Mouse (Mus musculus): Measurements from ENCODE around the gene Tanc2. TPM values are rescaled to one million over a fixed set of nuclear protein-coding genes. Genes with fewer than 3 reads are reported as not detected.

Tanc2 gene
- polyA plus RNA-seq, 1 experiment from 2014 or later, result 12.2 TPM

DNA sequence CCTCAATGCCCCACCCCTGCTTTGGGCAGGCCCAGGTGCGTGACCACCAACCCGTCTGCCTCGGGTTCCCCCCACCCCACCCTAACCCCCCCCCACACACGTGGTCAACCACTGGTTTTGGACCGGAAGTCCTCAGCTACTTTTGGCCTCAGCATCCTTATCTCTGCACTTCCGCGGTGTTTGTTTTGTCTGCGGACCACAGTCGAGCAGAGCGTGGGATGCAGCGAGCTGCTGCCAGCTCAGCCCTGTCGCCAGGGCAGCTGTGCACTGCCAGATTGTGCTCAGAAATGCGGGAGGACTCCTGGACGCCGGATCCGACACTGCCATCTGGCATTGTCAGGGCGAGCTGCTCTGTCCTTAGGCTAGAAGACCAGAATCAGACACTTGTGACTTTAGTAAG lies 369.6 kb downstream of the Tanc2 start:
- H3K27me3 ChIP-seq (ENCODE audit: control insufficient read depth, insufficient read depth, low read length), result no peaks in the 10 kb centered on the region
- no peak overlapping the region for H3K4me3 ChIP-seq (ENCODE audit: low read depth, low read length)
- no peak overlapping the region for H3K9ac ChIP-seq (replicated peaks; ENCODE audit: low read depth, low read length)
- no peak overlapping the region for H3K27ac ChIP-seq (ENCODE audit: low read length)
- 23% methylated on average over 17 of the region's 17 CpGs for WGBS
- ATAC-seq (ENCODE audit: insufficient number of reproducible peaks, insufficient read depth, low FRiP score, low read depth), result no peak
- no peaks in the 10 kb centered on the region for H3K9me3 ChIP-seq (ENCODE audit: control insufficient read depth, low read depth, low read length)
- no peaks in the 10 kb centered on the region for H3K4me1 ChIP-seq (ENCODE audit: control insufficient read depth, insufficient read depth, low read length)
- H3K4me2 ChIP-seq (replicated peaks; ENCODE audit: low read depth, low read length), result no peak overlapping the region
- H3K36me3 ChIP-seq (ENCODE audit: control insufficient read depth, insufficient read depth, low read length), result no peaks in the 10 kb centered on the region

DNA sequence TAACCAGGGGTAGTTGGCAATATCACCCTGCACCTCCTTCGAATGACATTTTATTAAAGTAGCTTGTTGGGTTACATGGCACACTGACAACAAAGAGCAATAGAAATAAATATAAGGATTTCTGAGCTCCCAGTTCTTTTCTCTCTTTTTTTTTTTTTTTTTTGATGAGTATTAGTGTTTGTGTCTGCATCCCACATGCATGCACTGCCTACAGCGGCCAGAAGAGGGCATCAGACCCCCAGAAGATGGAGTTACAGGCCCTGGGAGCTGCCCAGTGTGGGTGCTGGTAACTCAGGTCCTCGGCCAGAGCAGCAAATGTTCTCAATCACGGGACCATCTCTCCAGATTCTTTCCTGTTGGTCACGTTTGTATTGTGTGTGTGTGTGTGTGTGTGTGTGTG lies 374.9 kb downstream of the Tanc2 start:
- Histone ChIP-seq H3K9ac (replicated peaks; ENCODE audit: low read depth, low read length) (no peak overlapping the region), H3K9me3 (ENCODE audit: control insufficient read depth, low read depth, low read length) (no peaks in the 10 kb centered on the region), H3K4me1 (ENCODE audit: control insufficient read depth, insufficient read depth, low read length) (no peaks in the 10 kb centered on the region), H3K27me3 (ENCODE audit: control insufficient read depth, insufficient read depth, low read length) (peaks cover 9% of the 10 kb centered on the region; the same call in 1 of the 2 replicates), H3K4me2 (replicated peaks; ENCODE audit: low read depth, low read length) (no peak overlapping the region), H3K27ac (ENCODE audit: low read length) (no peak overlapping the region), H3K36me3 (ENCODE audit: control insufficient read depth, insufficient read depth, low read length) (no peaks in the 10 kb centered on the region), H3K4me3 (ENCODE audit: low read depth, low read length) (no peak overlapping the region)
- 69% methylated on average over 5 of the region's 5 CpGs for WGBS
- ATAC-seq (ENCODE audit: insufficient number of reproducible peaks, insufficient read depth, low FRiP score, low read depth), result no peak

DNA sequence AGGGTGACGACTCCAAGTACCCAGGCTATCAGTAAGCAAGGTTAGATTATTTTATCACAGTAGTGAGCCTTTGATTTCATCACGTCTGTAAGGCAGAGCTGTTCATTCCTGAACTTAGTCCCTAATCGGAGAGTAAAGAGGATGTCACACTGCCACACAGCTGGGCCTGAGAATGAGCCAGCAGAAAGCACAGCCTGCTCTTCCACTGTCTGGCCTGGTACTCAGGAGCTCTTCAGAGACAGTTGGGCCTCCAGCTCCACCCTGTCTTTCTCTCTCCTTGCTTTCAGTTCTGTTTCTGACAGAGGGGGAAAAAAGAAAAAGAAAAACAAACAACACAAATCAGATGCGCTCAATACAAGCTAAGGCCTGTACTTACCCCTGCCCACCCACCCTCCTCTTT lies 376.5 kb downstream of the Tanc2 start:
- H3K4me1 ChIP-seq (ENCODE audit: control insufficient read depth, insufficient read depth, low read length), result no peaks in the 10 kb centered on the region
- 71% methylated on average over 4 of the region's 4 CpGs for WGBS
- no peak overlapping the region for H3K27ac ChIP-seq (ENCODE audit: low read length)
- H3K9ac ChIP-seq (replicated peaks; ENCODE audit: low read depth, low read length), result no peak overlapping the region
- no peaks in the 10 kb centered on the region for H3K36me3 ChIP-seq (ENCODE audit: control insufficient read depth, insufficient read depth, low read length)
- no peak overlapping the region for H3K4me2 ChIP-seq (replicated peaks; ENCODE audit: low read depth, low read length)
- no peak overlapping the region for H3K4me3 ChIP-seq (ENCODE audit: low read depth, low read length)
- H3K27me3 ChIP-seq (ENCODE audit: control insufficient read depth, insufficient read depth, low read length), result peaks cover 9% of the 10 kb centered on the region; the same call in 1 of the 2 replicates
- no peak for ATAC-seq (ENCODE audit: insufficient number of reproducible peaks, insufficient read depth, low FRiP score, low read depth)
- no peaks in the 10 kb centered on the region for H3K9me3 ChIP-seq (ENCODE audit: control insufficient read depth, low read depth, low read length)

GRCm38 (mm10) chr11:105967741-105968574 lies 378.2 kb downstream of the Tanc2 start, which contains the start of gene Ace:
Gene Ace, plus strand, starts transcription at chr11:105967945.
- H3K9ac ChIP-seq (replicated peaks; ENCODE audit: low read depth, low read length), result no peak within 1 kb of the TSS
- no peak within 1 kb of the TSS for H3K27ac ChIP-seq (ENCODE audit: low read length)
- peak within 1 kb of the TSS; percentile 99 for H3K4me2 ChIP-seq (replicated peaks; ENCODE audit: low read depth, low read length)
- peak within 1 kb of the TSS; percentile 56 for H3K4me3 ChIP-seq (ENCODE audit: low read depth, low read length)
- no peaks in the 10 kb centered on the region for H3K36me3 ChIP-seq (ENCODE audit: control insufficient read depth, insufficient read depth, low read length)
- ATAC-seq (ENCODE audit: insufficient number of reproducible peaks, insufficient read depth, low FRiP score, low read depth), result peak; percentile 46
- WGBS, result under 1% methylated on average over 65 of the region's 76 CpGs
- H3K9me3 ChIP-seq (ENCODE audit: control insufficient read depth, low read depth, low read length), result no peaks in the 10 kb centered on the region
- H3K27me3 ChIP-seq (ENCODE audit: control insufficient read depth, insufficient read depth, low read length), result peaks cover 9% of the 10 kb centered on the region; the same call in 1 of the 2 replicates
- H3K4me1 ChIP-seq (ENCODE audit: control insufficient read depth, insufficient read depth, low read length), result no peaks in the 10 kb centered on the region

DNA sequence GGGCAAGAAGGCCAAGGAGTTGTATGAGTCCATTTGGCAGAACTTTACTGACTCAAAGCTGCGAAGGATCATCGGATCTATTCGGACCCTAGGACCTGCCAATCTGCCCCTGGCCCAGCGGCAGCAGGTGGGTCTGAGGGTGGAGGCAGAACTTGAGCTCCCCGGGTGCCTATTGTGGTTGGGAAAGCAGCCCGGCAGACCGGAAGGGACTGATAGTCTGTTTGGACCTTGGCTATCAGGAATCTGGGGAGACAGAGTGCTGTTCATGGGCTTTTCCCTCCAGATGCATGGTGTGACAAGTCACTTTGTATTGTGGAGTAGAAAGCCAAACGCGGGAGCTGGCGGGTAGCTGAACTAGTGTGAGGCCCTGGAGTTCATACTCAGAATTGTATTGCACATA lies 379.2 kb downstream of the Tanc2 start:
- H3K4me2 ChIP-seq (replicated peaks; ENCODE audit: low read depth, low read length), result no peak overlapping the region
- no peak overlapping the region for H3K4me3 ChIP-seq (ENCODE audit: low read depth, low read length)
- WGBS, result 56% methylated on average over 10 of the region's 10 CpGs

DNA sequence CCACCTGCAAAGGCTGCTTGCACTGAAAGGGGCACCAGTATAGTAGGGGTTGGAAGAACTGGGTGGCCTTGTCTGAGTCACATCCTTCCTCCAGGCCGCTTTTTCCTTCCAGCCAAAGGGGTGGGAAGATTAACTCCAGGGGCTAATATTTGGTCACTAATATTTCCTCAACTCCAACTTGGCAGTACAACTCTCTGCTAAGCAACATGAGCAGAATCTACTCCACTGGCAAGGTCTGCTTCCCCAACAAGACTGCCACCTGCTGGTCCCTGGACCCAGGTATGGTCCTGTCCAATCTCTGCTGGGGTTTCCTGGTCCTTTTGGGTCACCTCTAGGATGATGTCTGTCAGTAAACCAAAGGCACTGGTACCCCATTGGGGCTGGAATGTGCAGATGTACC lies 379.7 kb downstream of the Tanc2 start:
- no peak overlapping the region for H3K9ac ChIP-seq (replicated peaks; ENCODE audit: low read depth, low read length)
- no peak overlapping the region for H3K27ac ChIP-seq (ENCODE audit: low read length)
- 40% methylated on average over 1 of the region's 1 CpGs for WGBS
- no peaks in the 10 kb centered on the region for H3K36me3 ChIP-seq (ENCODE audit: control insufficient read depth, insufficient read depth, low read length)
- H3K4me1 ChIP-seq (ENCODE audit: control insufficient read depth, insufficient read depth, low read length), result no peaks in the 10 kb centered on the region
- no peak for ATAC-seq (ENCODE audit: insufficient number of reproducible peaks, insufficient read depth, low FRiP score, low read depth)
- H3K9me3 ChIP-seq (ENCODE audit: control insufficient read depth, low read depth, low read length), result no peaks in the 10 kb centered on the region
- no peak overlapping the region for H3K4me2 ChIP-seq (replicated peaks; ENCODE audit: low read depth, low read length)
- peaks cover 9% of the 10 kb centered on the region; the same call in 1 of the 2 replicates for H3K27me3 ChIP-seq (ENCODE audit: control insufficient read depth, insufficient read depth, low read length)
- H3K4me3 ChIP-seq (ENCODE audit: low read depth, low read length), result no peak overlapping the region

More for the DNA sequence above, 379.2 kb downstream of the Tanc2 start:
- Histone ChIP-seq H3K27me3 (ENCODE audit: control insufficient read depth, insufficient read depth, low read length) (peaks cover 9% of the 10 kb centered on the region; the same call in 1 of the 2 replicates), H3K9ac (replicated peaks; ENCODE audit: low read depth, low read length) (no peak overlapping the region), H3K4me1 (ENCODE audit: control insufficient read depth, insufficient read depth, low read length) (no peaks in the 10 kb centered on the region), H3K27ac (ENCODE audit: low read length) (no peak overlapping the region), H3K36me3 (ENCODE audit: control insufficient read depth, insufficient read depth, low read length) (no peaks in the 10 kb centered on the region), H3K9me3 (ENCODE audit: control insufficient read depth, low read depth, low read length) (no peaks in the 10 kb centered on the region)
- ATAC-seq (ENCODE audit: insufficient number of reproducible peaks, insufficient read depth, low FRiP score, low read depth), result no peak

DNA sequence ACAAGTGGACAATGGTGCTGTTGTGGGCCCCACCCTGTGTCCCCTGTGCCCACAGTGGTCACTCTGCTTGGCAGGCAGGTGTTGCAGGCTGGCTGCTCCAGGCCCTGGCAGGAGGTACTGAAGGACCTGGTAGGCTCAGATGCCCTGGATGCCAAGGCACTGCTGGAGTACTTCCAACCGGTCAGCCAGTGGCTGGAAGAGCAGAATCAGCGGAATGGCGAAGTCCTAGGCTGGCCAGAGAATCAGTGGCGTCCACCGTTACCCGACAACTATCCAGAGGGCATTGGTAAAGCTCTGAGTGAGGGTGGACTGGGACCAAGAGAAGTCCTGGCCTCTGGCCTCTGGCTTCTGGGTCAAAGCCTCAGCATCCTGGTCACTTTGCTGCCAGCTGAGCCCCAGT lies 384.8 kb downstream of the Tanc2 start:
- Histone ChIP-seq H3K27ac (ENCODE audit: low read length) (no peak overlapping the region), H3K4me3 (ENCODE audit: low read depth, low read length) (no peak overlapping the region), H3K4me2 (replicated peaks; ENCODE audit: low read depth, low read length) (no peak overlapping the region), H3K27me3 (ENCODE audit: control insufficient read depth, insufficient read depth, low read length) (no peaks in the 10 kb centered on the region), H3K9me3 (ENCODE audit: control insufficient read depth, low read depth, low read length) (no peaks in the 10 kb centered on the region), H3K9ac (replicated peaks; ENCODE audit: low read depth, low read length) (no peak overlapping the region), H3K36me3 (ENCODE audit: control insufficient read depth, insufficient read depth, low read length) (no peaks in the 10 kb centered on the region), H3K4me1 (ENCODE audit: control insufficient read depth, insufficient read depth, low read length) (no peaks in the 10 kb centered on the region)
- no peak for ATAC-seq (ENCODE audit: insufficient number of reproducible peaks, insufficient read depth, low FRiP score, low read depth)
- WGBS, result 90% methylated on average over 6 of the region's 6 CpGs

- Histone ChIP-seq H3K9ac (replicated peaks; ENCODE audit: low read depth, low read length) (no peak overlapping the region), H3K27ac (ENCODE audit: low read length) (no peak overlapping the region), H3K4me1 (ENCODE audit: control insufficient read depth, insufficient read depth, low read length) (no peaks in the 10 kb centered on the region), H3K27me3 (ENCODE audit: control insufficient read depth, insufficient read depth, low read length) (no peaks in the 10 kb centered on the region), H3K4me3 (ENCODE audit: low read depth, low read length) (no peak overlapping the region), H3K36me3 (ENCODE audit: control insufficient read depth, insufficient read depth, low read length) (no peaks in the 10 kb centered on the region), H3K9me3 (ENCODE audit: control insufficient read depth, low read depth, low read length) (no peaks in the 10 kb centered on the region), H3K4me2 (replicated peaks; ENCODE audit: low read depth, low read length) (no peak overlapping the region)
- 82% methylated on average over 3 of the region's 3 CpGs for WGBS
- ATAC-seq (ENCODE audit: insufficient number of reproducible peaks, insufficient read depth, low FRiP score, low read depth), result no peak
These were observed 385.3 kb downstream of the Tanc2 start for GRCm38 (mm10) chr11:105975050-105975449.

Measured in stomach, embryonic 14.5 days (tissue).